Mouse (Mus musculus) C2C12 (cell line): ENCODE measurements around the gene Dnaaf1.
A peak's percentile ranks its signal among the peaks of the same experiment; 100 is the strongest.

Source experiments
- CEBPB ChIP-seq: IDR thresholded peaks from one replicate; pipeline ENCODE4 v1.6.1; 2011; ENCODE audit warnings: low read depth, mild to moderate bottlenecking, control low read depth, moderate library complexity
- CTCF ChIP-seq: IDR thresholded peaks from one replicate; pipeline ENCODE4 v1.5.1; 2011; ENCODE audit not compliant: control insufficient read depth, insufficient read depth, insufficient read length
- FOSL1 ChIP-seq: IDR thresholded peaks from one replicate; pipeline ENCODE4 v1.8.0; 2011; ENCODE audit warnings: mild to moderate bottlenecking, low read length; ENCODE audit not compliant: poor library complexity, insufficient read depth, severe bottlenecking
- MAX ChIP-seq: IDR thresholded peaks from one replicate; pipeline ENCODE4 v1.6.1; 2011; ENCODE audit warnings: mild to moderate bottlenecking, control low read depth
- MYOD1 ChIP-seq: IDR thresholded peaks from one replicate; pipeline ENCODE4 v1.6.1; 2011; ENCODE audit warnings: low read depth; ENCODE audit not compliant: control insufficient read depth, insufficient read length
- MYOG ChIP-seq: IDR thresholded peaks from one replicate; pipeline ENCODE4 v1.6.1; 2011; ENCODE audit not compliant: control insufficient read depth, insufficient read length; ENCODE audit errors: extremely low read depth
- USF1 ChIP-seq: IDR thresholded peaks from one replicate; pipeline ENCODE4 v1.6.1; 2011; ENCODE audit warnings: low read depth, mild to moderate bottlenecking, control low read depth, moderate library complexity

DNA sequence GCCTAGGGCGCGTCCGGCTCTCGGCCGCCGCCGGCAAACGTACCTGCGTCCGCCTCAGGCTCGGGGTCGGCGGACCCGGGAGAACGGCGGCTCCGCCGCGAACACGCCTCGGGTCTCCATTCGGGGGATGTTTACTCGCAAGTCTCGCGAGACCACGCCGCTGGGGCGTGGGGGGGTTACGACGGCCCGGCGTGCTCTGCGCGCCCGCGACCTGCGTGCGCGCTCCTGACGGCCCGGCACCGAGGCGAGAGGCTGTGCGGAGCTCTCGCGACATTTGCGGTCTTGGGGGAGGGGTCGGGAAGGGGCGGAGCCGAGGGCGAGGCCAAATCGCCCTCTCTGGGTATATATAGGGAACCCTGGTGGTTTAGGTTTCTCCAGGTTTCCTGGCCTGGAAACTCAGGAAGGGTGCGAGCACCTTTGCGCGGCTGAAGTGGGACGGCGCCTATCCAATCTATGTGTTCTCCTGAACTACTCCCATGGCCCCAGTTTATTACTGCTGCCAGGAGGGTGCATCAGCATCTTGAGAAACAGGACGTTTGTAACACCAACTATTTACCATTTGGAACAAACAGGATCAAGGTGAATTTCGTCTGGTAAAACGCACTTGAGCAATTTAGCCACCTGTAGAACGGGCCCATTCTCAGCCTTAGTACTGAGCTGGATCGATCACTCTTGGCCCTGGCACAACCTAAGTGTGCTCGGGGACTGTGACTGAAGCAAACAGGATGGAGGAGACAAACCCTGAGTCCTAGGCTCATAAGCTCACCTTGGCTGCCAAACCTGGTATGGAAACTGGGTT lies 16.2 kb upstream of the Dnaaf1 start, which contains the start of gene Mbtps1:
- TF ChIP-seq CTCF (no peak), USF1 (no peak), MYOD1 (no peak), MAX (peak; percentile 63), CEBPB (no peak), FOSL1 (no peak), MYOG (no peak)
